Mouse (Mus musculus): ENCODE data around the gene Stat5b.

DNA sequence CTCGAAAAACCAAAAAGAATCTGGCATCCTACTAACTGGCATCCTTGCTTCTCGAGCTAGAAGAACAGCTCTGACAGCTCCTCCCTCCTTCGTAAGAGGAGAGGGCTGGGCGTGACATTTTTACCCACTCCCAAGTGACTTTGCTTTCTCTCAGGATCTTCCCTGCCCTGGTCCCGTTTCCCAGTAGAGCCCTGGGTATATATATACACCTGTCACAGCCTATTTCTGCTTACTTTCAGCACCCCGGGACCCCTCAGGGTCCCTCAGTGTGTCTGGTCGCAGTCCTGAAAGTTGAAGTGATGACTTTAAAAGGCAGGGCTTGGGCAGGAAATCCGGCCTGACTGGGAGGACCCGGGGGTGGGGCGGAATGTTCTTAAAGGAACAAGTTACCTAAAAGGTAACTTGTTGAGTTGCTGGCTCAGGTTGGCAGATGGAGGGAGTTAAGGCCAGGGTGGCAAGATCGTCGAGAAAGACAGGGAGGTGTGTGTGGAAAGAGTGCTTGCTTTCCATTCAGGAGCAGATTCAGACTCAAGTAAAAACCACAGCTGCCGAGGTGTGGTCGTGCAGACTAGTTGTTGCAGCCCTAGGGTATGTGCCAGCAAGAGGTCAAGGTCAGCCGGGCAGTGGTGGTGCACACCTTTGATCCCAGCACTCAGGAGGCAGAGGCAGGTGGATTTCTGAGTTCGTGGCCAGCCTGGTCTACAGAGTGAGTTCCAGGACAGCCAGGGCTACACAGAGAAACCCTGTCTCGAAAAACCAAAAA lies 79.7 kb downstream of the Stat5b start, which contains the start of gene Ghdc:
- no peak for TF ChIP-seq CTCF (conservative IDR thresholded peaks at IDR 0.05; ENCODE audit: insufficient read depth, insufficient read length, low read depth, low read length)
- TF ChIP-seq POLR2A (IDR thresholded peaks at IDR 0.05; ENCODE audit: low read depth, low read length) = no peak
